Mouse (Mus musculus) liver, postnatal 0 days (tissue): ENCODE measurements around the gene Fam8a1. TPM values are rescaled to one million over a fixed set of nuclear protein-coding genes. Genes with fewer than 3 reads are reported as not detected.

Source experiments
- ATAC-seq: fragments of 200-750 bp; cut with Nextera tagmentation; 2 replicates; pipeline ENCODE4 v1.8.0; 2017; ENCODE audit warnings: mild to moderate bottlenecking, moderate library complexity
- DNase-seq: peaks from one replicate; pipeline ENCODE4 v3.0.0-alpha.2; 2016
- H3K27ac ChIP-seq: fragments of 300-500 bp; sonication (generic); 2 replicates; pipeline ENCODE4 v1.5.1; 2014; ENCODE audit warnings: antibody characterized with exemption, moderate library complexity, mild to moderate bottlenecking, low read depth
- H3K27me3 ChIP-seq: fragments of 300-500 bp; sonication (generic); 2 replicates; pipeline ENCODE4 v1.6.1; 2014; ENCODE audit warnings: low read length, control low read depth, mixed read lengths; ENCODE audit not compliant: insufficient read depth
- H3K36me3 ChIP-seq: fragments of 300-500 bp; sonication (generic); replicated peaks from 2 replicates; pipeline ENCODE4 v1.6.1; 2014; ENCODE audit warnings: mild to moderate bottlenecking, control low read depth, low read length, moderate library complexity, mixed read lengths; ENCODE audit not compliant: insufficient read depth
- H3K4me1 ChIP-seq: fragments of 300-500 bp; sonication (generic); 2 replicates; pipeline ENCODE4 v1.6.1; 2014; ENCODE audit warnings: antibody characterized with exemption, mild to moderate bottlenecking, control low read depth; ENCODE audit not compliant: insufficient read depth
- H3K4me2 ChIP-seq: fragments of 300-500 bp; sonication (generic); 2 replicates; pipeline ENCODE4 v1.6.1; 2014; ENCODE audit warnings: low read depth, mild to moderate bottlenecking, low read length, moderate library complexity, mixed read lengths
- H3K4me3 ChIP-seq: fragments of 300-500 bp; sonication (generic); 2 replicates; pipeline ENCODE4 v1.5.1; 2014; ENCODE audit warnings: low read depth, low read length
- H3K9ac ChIP-seq: fragments of 300-500 bp; sonication (generic); replicated peaks from 2 replicates; pipeline ENCODE4 v1.6.1; 2014; ENCODE audit warnings: mild to moderate bottlenecking, moderate library complexity
- H3K9me3 ChIP-seq: fragments of 300-500 bp; sonication (generic); 2 replicates; pipeline ENCODE4 v1.6.1; 2016; ENCODE audit warnings: mild to moderate bottlenecking, control low read depth, low read length, mixed read lengths
- CTCF ChIP-seq: sonication (generic); IDR thresholded peaks from 2 replicates; pipeline ENCODE4 v1.5.1; 2016; ENCODE audit warnings: antibody characterized with exemption, low read depth
- EP300 ChIP-seq: IDR thresholded peaks from 2 replicates; pipeline ENCODE4 v1.6.1; 2016; ENCODE audit warnings: antibody characterized with exemption, low read depth, mild to moderate bottlenecking
- WGBS: fragments of 180-500 bp; shearing (Covaris S2); extraction: QIAGEN DNeasy Blood & Tissue Kit; methylation state at CpG from one replicate; pipeline ENCODE4 v1.1.7; 2014; ENCODE audit not compliant: insufficient replicate concordance; 5-methylcytosine and 5-hydroxymethylcytosine counted together
- polyA plus RNA-seq: library from polyadenylated mRNA; unstranded; fragments of >200 nt; fragmentation: Nextera tagmentation; extraction: Ambion mirVana; gene quantifications from 2 replicates; pipeline ENCODE4 v1.2.1, GENCODE M21; 2015

Gene Fam8a1
- polyA plus RNA-seq, 1 experiment from 2014 or later = 4.4 TPM

- Histone ChIP-seq H3K36me3 (no peaks in the 10 kb centered on the region), H3K4me1 (peaks cover 23% of the 10 kb centered on the region), H3K4me3 (peak overlapping the region; percentile 74), H3K4me2 (peak overlapping the region; percentile 89), H3K27ac (peak overlapping the region; percentile 39), H3K9me3 (no peaks in the 10 kb centered on the region), H3K27me3 (no peaks in the 10 kb centered on the region), H3K9ac (peak overlapping the region; percentile 8)
- TF ChIP-seq CTCF (no peak), EP300 (peak; percentile 70)
- DNase-seq (peak; percentile 24), ATAC-seq (no peak)
- 15% methylated on average over 2 of the region's 2 CpGs for WGBS
Observed at GRCm38 (mm10) chr13:46725227-46725626, 55.9 kb downstream of the Fam8a1 start.

- Histone ChIP-seq H3K4me1 (peaks cover 20% of the 10 kb centered on the region), H3K27me3 (no peaks in the 10 kb centered on the region), H3K27ac (peak overlapping the region; percentile 95), H3K4me2 (peak overlapping the region; percentile 89), H3K9ac (peak overlapping the region; percentile 81), H3K36me3 (no peaks in the 10 kb centered on the region), H3K4me3 (peak overlapping the region; percentile 74), H3K9me3 (no peaks in the 10 kb centered on the region)
- TF ChIP-seq CTCF (peak; percentile 12), EP300 (no peak)
- DNase-seq (peak; percentile 48), ATAC-seq (no peak)
- under 1% methylated on average over 30 of the region's 30 CpGs for WGBS
Observed at GRCm38 (mm10) chr13:46726288-46727037, 57.1 kb downstream of the Fam8a1 start.

DNA sequence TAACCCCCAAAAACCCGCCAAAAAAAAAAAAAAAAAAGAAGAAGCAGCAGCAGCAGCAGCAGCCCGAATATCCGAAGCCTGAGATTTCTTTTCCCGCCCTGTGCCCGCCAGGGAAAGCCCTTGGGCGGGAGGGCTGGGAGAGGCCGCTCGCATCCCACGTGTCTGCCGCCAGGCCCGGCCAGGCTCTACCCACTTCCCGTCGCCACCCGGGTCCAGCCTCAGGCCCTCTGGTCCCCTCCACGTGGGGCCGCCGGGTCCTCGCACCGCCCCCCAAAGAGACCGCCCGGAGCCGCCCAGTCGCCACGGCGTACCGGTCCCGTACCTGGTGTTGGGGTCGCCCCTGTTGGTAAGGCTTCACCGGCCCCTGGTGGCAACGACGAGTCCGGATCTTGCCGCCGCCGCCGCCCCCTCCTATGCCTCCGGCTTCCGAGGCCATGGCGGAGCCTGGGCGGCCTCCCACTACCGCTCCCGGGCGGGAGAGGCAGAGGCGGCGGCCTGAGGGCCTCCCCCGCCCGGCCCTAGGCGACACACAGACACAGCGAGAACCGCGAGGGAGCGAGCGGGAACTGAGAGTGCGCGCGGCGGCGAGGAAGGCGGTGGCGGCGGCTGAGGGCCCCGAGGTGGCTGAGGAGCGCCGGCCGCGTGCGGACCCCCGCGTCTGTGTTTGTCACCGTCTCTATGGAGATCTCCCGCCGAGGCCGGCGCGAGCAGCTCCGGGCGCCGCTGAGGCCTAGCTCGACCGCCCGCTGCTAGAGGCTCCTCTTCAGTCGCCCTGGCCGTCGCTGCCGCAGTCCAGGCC is 57.9 kb downstream of the Fam8a1 start:
- Histone ChIP-seq H3K4me3 (peak overlapping the region; percentile 74), H3K36me3 (no peaks in the 10 kb centered on the region), H3K27me3 (no peaks in the 10 kb centered on the region), H3K9me3 (no peaks in the 10 kb centered on the region), H3K9ac (peak overlapping the region; percentile 81), H3K27ac (peak overlapping the region; percentile 95), H3K4me2 (peak overlapping the region; percentile 89), H3K4me1 (peaks cover 16% of the 10 kb centered on the region)
- TF ChIP-seq EP300 (no peak), CTCF (0 out of 2 replicates have a peak, but pooled peaks have one; percentile 2)
- peak; percentile 71 for ATAC-seq
- peak; percentile 80 for DNase-seq
- WGBS = 2% methylated on average over 56 of the region's 85 CpGs

Other genes starting within 250 kb of the Fam8a1 start
- gene Cap2, start 167.7 kb upstream of the Fam8a1 start, polyA plus RNA-seq = 0.47 and 0.94 TPM in 2 replicates
- gene Nup153, start 58.4 kb downstream of the Fam8a1 start, polyA plus RNA-seq = 6.6 and 8.0 TPM in 2 replicates